Mouse (Mus musculus) heart, embryonic 13.5 days (tissue): ENCODE measurements around the gene Trcg1. TPM values are rescaled to one million over a fixed set of nuclear protein-coding genes. Genes with fewer than 3 reads are reported as not detected.

ENCODE experiments used
- polyA plus RNA-seq: library from polyadenylated mRNA; unstranded; fragments of >200 nt; fragmentation: Nextera tagmentation; extraction: Ambion mirVana; gene quantifications from 2 replicates; pipeline ENCODE4 v1.2.1, GENCODE M21; 2015

Trcg1 gene
- polyA plus RNA-seq, 1 experiment from 2014 or later: 0.07 TPM

Other genes with a start within 250 kb of the Trcg1 start
- 13.8 and 14.8 TPM in 2 replicates for gene Ptpn9, start 241.6 kb upstream of the Trcg1 start, polyA plus RNA-seq
- gene Sin3a, start 164.5 kb upstream of the Trcg1 start, polyA plus RNA-seq: 18.3 and 22.1 TPM in 2 replicates
- gene Man2c1, start 105.9 kb upstream of the Trcg1 start, polyA plus RNA-seq: 58.0 and 58.4 TPM in 2 replicates
- gene Neil1, start 88.3 kb upstream of the Trcg1 start, polyA plus RNA-seq: 5.0 and 5.3 TPM in 2 replicates
- 69.1 and 75.8 TPM in 2 replicates for gene Commd4, start 78.2 kb upstream of the Trcg1 start, polyA plus RNA-seq
- 11.9 and 16.9 TPM in 2 replicates for gene 1700017B05Rik, start 26.1 kb downstream of the Trcg1 start, polyA plus RNA-seq
- gene Ppcdc, start 203.6 kb downstream of the Trcg1 start, polyA plus RNA-seq: 15.0 and 18.7 TPM in 2 replicates
- gene Scamp5, start 231.5 kb downstream of the Trcg1 start, polyA plus RNA-seq: 9.8 and 10.0 TPM in 2 replicates